Mouse (Mus musculus) liver, embryonic 13.5 days (tissue): ENCODE results near the gene Mpped2. TPM values are rescaled to one million over a fixed set of nuclear protein-coding genes. Genes with fewer than 3 reads are reported as not detected.

Experiments used
- ATAC-seq: fragments of 200-750 bp; cut with Nextera tagmentation; 2 replicates; pipeline ENCODE4 v1.8.0; 2017; ENCODE audit warnings: low read depth, mild to moderate bottlenecking, moderate number of reproducible peaks, moderate library complexity
- DNase-seq: peaks from one replicate; pipeline ENCODE4 v3.0.0; 2022
- H3K27ac ChIP-seq: fragments of 300-500 bp; sonication (generic); 2 replicates; pipeline ENCODE4 v1.5.1; 2015; ENCODE audit warnings: moderate library complexity, mild to moderate bottlenecking, inconsistent platforms
- H3K27me3 ChIP-seq: fragments of 300-500 bp; sonication (generic); 2 replicates; pipeline ENCODE4 v1.6.1; 2015; ENCODE audit warnings: mild to moderate bottlenecking, inconsistent platforms
- H3K36me3 ChIP-seq: fragments of 300-500 bp; sonication (generic); 2 replicates; pipeline ENCODE4 v1.6.1; 2015; ENCODE audit warnings: mild to moderate bottlenecking, inconsistent platforms
- H3K4me1 ChIP-seq: fragments of 300-500 bp; sonication (generic); replicated peaks from 2 replicates; pipeline ENCODE4 v1.6.1; 2015; ENCODE audit warnings: inconsistent platforms
- H3K4me2 ChIP-seq: fragments of 300-500 bp; sonication (generic); 2 replicates; pipeline ENCODE4 v1.6.1; 2015; ENCODE audit warnings: inconsistent platforms, mild to moderate bottlenecking, moderate library complexity
- H3K4me3 ChIP-seq: fragments of 300-500 bp; sonication (generic); replicated peaks from 2 replicates; pipeline ENCODE4 v1.5.1; 2015; ENCODE audit warnings: mild to moderate bottlenecking, inconsistent platforms
- H3K9ac ChIP-seq: fragments of 300-500 bp; sonication (generic); 2 replicates; pipeline ENCODE4 v1.6.1; 2015; ENCODE audit warnings: mild to moderate bottlenecking, inconsistent platforms
- H3K9me3 ChIP-seq: fragments of 300-500 bp; sonication (generic); replicated peaks from 2 replicates; pipeline ENCODE4 v1.6.1; 2016; ENCODE audit warnings: inconsistent platforms
- WGBS: fragments of 180-500 bp; shearing (Covaris S2); methylation state at CpG from one replicate; pipeline ENCODE4 v1.1.7; 2015; ENCODE audit not compliant: insufficient replicate concordance; 5-methylcytosine and 5-hydroxymethylcytosine counted together
- polyA plus RNA-seq: library from polyadenylated mRNA; unstranded; fragments of >200 nt; fragmentation: Nextera tagmentation; extraction: Ambion mirVana; gene quantifications from 2 replicates; pipeline ENCODE4 v1.2.1, GENCODE M21; 2015

Mpped2 gene
- polyA plus RNA-seq, 1 experiment from 2014 or later = 3.4 TPM

GRCm38 (mm10) chr2:106730608-106731007, 37.5 kb downstream of the Mpped2 start:
- ATAC-seq = no peak

GRCm38 (mm10) chr2:106731478-106731877, 38.4 kb downstream of the Mpped2 start:
- H3K4me1 ChIP-seq = peaks cover 45% of the 10 kb centered on the region
- 61% methylated on average over 4 of the region's 4 CpGs for WGBS
- no peak for ATAC-seq

More at GRCm38 (mm10) chr2:106730608-106731007, 37.5 kb downstream of the Mpped2 start:
- H3K4me2 ChIP-seq = no peak overlapping the region
- no peaks in the 10 kb centered on the region for H3K9me3 ChIP-seq
- no peaks in the 10 kb centered on the region for H3K27me3 ChIP-seq
- DNase-seq = no peak
- WGBS = 80% methylated on average over 8 of the region's 8 CpGs
- no peak overlapping the region for H3K4me3 ChIP-seq
- peaks cover 43% of the 10 kb centered on the region for H3K4me1 ChIP-seq
- no peak overlapping the region for H3K9ac ChIP-seq
- no peaks in the 10 kb centered on the region for H3K36me3 ChIP-seq
- no peak overlapping the region for H3K27ac ChIP-seq

GRCm38 (mm10) chr2:106732171-106732570, 39.1 kb downstream of the Mpped2 start:
- H3K36me3 ChIP-seq = no peaks in the 10 kb centered on the region
- ATAC-seq (peak; percentile 72), DNase-seq (no peak)
- 10% methylated on average over 3 of the region's 3 CpGs for WGBS
- no peaks in the 10 kb centered on the region for H3K27me3 ChIP-seq
- peaks cover 45% of the 10 kb centered on the region for H3K4me1 ChIP-seq
- H3K9me3 ChIP-seq = no peaks in the 10 kb centered on the region
- no peak overlapping the region for H3K4me2 ChIP-seq
- no peak overlapping the region for H3K4me3 ChIP-seq
- peak overlapping the region; percentile 51; the same call in 1 of the 2 replicates for H3K27ac ChIP-seq
- no peak overlapping the region for H3K9ac ChIP-seq

More at GRCm38 (mm10) chr2:106731478-106731877, 38.4 kb downstream of the Mpped2 start:
- H3K36me3 ChIP-seq = no peaks in the 10 kb centered on the region
- no peak overlapping the region for H3K4me3 ChIP-seq
- no peak overlapping the region for H3K27ac ChIP-seq
- DNase-seq = no peak
- no peak overlapping the region for H3K4me2 ChIP-seq
- no peaks in the 10 kb centered on the region for H3K27me3 ChIP-seq
- H3K9ac ChIP-seq = no peak overlapping the region
- H3K9me3 ChIP-seq = no peaks in the 10 kb centered on the region

DNA sequence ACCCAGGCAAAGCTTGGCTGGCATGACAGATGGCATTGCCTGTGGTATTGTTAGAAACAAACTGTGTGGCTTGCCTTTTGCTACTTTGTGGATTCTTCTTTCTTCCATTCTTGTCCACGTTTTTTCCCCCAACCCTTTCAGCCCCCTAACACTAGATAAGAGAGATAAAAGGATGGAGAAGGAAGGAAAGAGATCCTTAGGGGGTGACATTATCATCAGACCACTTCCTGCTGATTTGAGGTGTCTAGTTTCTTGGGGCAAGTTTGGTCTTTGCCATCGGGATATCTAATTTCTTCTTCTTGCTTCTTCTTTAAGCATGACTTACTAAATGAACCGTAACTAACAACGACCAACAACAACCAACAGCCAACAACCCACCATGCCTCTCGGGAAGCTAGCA, 40.3 kb downstream of the Mpped2 start:
- Histone ChIP-seq H3K9me3 (no peaks in the 10 kb centered on the region), H3K27me3 (no peaks in the 10 kb centered on the region), H3K9ac (no peak overlapping the region), H3K27ac (peak overlapping the region; percentile 51; the same call in 1 of the 2 replicates), H3K4me3 (no peak overlapping the region), H3K36me3 (no peaks in the 10 kb centered on the region), H3K4me1 (peaks cover 45% of the 10 kb centered on the region), H3K4me2 (no peak overlapping the region)
- ATAC-seq = no peak
- WGBS = 36% methylated on average over 5 of the region's 5 CpGs
- DNase-seq = no peak

GRCm38 (mm10) chr2:106734004-106734403, 40.9 kb downstream of the Mpped2 start:
- no peak overlapping the region for H3K9ac ChIP-seq
- H3K4me3 ChIP-seq = no peak overlapping the region
- DNase-seq (peak; percentile 27), ATAC-seq (peak; percentile 51)
- H3K27ac ChIP-seq = no peak overlapping the region
- H3K36me3 ChIP-seq = no peaks in the 10 kb centered on the region
- H3K4me2 ChIP-seq = no peak overlapping the region
- 33% methylated on average over 4 of the region's 4 CpGs for WGBS
- H3K4me1 ChIP-seq = peaks cover 45% of the 10 kb centered on the region
- no peaks in the 10 kb centered on the region for H3K9me3 ChIP-seq
- no peaks in the 10 kb centered on the region for H3K27me3 ChIP-seq

DNA sequence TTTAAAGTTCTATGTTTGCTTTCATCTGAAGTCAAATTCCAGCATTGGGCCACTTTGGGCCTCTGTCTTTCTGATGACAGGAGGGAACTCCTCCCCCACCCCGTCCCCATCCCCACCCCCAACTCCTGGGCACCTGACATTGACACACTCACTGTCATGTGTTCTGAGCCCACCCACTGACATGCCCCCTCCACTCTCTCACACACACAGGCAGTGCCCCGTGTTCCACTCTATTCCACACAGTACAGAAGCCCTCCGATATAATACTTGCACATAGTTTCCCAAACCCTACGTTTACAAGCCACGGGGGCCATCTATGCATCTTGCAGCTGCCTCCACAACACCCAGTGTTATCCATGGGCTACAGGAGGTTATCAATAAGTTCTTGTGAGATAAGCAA, 42.1 kb downstream of the Mpped2 start:
- ATAC-seq = peak; percentile 46; the same call in 1 of the 2 replicates
- WGBS = 36% methylated on average over 5 of the region's 5 CpGs

DNA sequence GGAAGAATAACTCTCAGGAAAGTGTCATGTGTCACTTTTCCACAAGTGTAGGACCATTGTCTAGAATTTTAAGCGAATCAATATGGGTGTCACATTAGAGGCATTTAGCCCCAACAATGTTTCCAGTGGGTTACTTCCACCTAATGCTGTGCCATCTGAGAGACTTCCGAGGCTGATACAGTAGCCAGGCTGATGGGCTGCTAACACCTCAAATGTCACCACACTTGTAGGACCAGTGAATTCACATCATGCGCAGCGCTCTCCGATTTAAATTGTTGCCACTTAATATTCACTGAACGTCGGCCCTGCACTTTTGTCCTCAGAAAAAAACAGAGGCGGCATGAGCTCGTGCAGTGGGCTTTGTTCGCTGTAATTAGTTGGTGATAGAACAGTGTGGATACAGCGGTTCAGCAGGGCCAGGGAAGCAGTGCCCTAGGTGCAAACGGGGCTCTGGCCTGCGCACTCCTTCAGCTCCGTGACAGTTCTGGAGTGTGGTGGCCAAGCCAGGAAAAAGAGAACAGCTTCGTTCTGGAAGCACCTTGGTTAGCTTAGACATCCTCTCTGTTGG, 42.8 kb downstream of the Mpped2 start:
- H3K27me3 ChIP-seq = no peaks in the 10 kb centered on the region
- no peak for ATAC-seq
- H3K27ac ChIP-seq = no peak overlapping the region
- no peak overlapping the region for H3K4me3 ChIP-seq
- WGBS = 74% methylated on average over 15 of the region's 15 CpGs
- no peak overlapping the region for H3K4me2 ChIP-seq
- no peaks in the 10 kb centered on the region for H3K9me3 ChIP-seq
- DNase-seq = no peak
- no peaks in the 10 kb centered on the region for H3K36me3 ChIP-seq
- H3K9ac ChIP-seq = no peak overlapping the region
- peaks cover 45% of the 10 kb centered on the region for H3K4me1 ChIP-seq

More for the DNA sequence above, 42.1 kb downstream of the Mpped2 start:
- no peak for DNase-seq
- Histone ChIP-seq H3K36me3 (no peaks in the 10 kb centered on the region), H3K4me2 (no peak overlapping the region), H3K27ac (no peak overlapping the region), H3K4me3 (no peak overlapping the region), H3K4me1 (peaks cover 45% of the 10 kb centered on the region), H3K9me3 (no peaks in the 10 kb centered on the region), H3K27me3 (no peaks in the 10 kb centered on the region), H3K9ac (no peak overlapping the region)

GRCm38 (mm10) chr2:106738951-106739350, 45.9 kb downstream of the Mpped2 start:
- H3K27me3 ChIP-seq = no peaks in the 10 kb centered on the region
- no peak overlapping the region for H3K4me3 ChIP-seq
- ATAC-seq (no peak), DNase-seq (no peak)
- H3K36me3 ChIP-seq = no peaks in the 10 kb centered on the region
- peaks cover 21% of the 10 kb centered on the region for H3K4me1 ChIP-seq
- no peak overlapping the region for H3K9ac ChIP-seq
- WGBS = 60% methylated on average over 5 of the region's 5 CpGs
- H3K9me3 ChIP-seq = no peaks in the 10 kb centered on the region
- no peak overlapping the region for H3K27ac ChIP-seq
- no peak overlapping the region for H3K4me2 ChIP-seq

DNA sequence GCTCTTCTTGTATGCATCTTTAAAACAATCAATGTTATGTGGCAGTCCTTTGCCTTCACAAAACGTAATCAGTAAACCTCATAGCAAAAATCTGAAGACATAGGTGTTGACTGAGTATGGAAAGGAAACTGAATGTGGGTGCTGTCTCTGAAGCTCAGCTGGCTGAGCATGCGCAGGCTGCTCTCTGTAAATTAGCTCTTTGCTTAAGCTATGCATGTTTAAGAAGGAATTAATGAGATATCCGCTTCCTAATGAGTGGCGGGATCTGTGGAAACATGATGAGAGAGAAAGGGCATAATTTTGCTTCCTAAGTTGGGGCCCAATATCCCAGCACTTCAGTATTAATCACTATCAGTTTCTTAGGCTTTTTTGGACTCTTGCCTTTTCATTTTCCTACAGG, 51.0 kb downstream of the Mpped2 start:
- no peak for DNase-seq
- WGBS = 78% methylated on average over 4 of the region's 4 CpGs

GRCm38 (mm10) chr2:106744601-106745000, 51.5 kb downstream of the Mpped2 start:
- H3K9ac ChIP-seq = no peak overlapping the region

More for the DNA sequence above, 51.0 kb downstream of the Mpped2 start:
- Histone ChIP-seq H3K36me3 (no peaks in the 10 kb centered on the region), H3K9me3 (no peaks in the 10 kb centered on the region), H3K4me1 (peaks cover 6% of the 10 kb centered on the region; the same call in 1 of the 2 replicates), H3K4me2 (no peak overlapping the region), H3K27me3 (no peaks in the 10 kb centered on the region), H3K27ac (no peak overlapping the region), H3K4me3 (no peak overlapping the region), H3K9ac (no peak overlapping the region)
- ATAC-seq = no peak

DNA sequence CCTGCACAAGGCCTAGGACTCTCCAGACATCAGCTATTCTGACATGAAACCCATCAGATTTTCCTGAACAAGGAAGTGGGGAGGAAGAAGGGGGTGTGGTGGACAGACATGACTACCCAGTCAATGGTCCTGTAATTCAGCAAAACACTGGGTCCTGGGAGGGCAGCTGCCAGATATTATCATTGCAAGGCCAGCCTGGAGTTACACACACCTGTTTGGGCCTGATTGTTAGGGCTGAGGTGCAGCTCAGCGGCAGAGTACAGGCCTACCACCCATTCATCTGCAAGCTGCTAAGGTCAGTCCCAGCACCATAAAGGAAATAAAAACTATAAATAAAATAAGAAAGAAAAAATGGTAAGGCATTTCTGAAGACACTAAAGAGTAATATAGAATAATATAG, 52.3 kb downstream of the Mpped2 start:
- no peak overlapping the region for H3K4me3 ChIP-seq
- H3K9ac ChIP-seq = no peak overlapping the region
- no peaks in the 10 kb centered on the region for H3K9me3 ChIP-seq
- H3K27me3 ChIP-seq = no peaks in the 10 kb centered on the region
- H3K4me2 ChIP-seq = no peak overlapping the region
- H3K27ac ChIP-seq = no peak overlapping the region
- 34% methylated on average over 1 of the region's 1 CpGs for WGBS
- H3K36me3 ChIP-seq = no peaks in the 10 kb centered on the region
- ATAC-seq = no peak
- no peak for DNase-seq
- H3K4me1 ChIP-seq = peaks cover 6% of the 10 kb centered on the region; the same call in 1 of the 2 replicates

More at GRCm38 (mm10) chr2:106744601-106745000, 51.5 kb downstream of the Mpped2 start:
- Histone ChIP-seq H3K27ac (no peak overlapping the region), H3K9me3 (no peaks in the 10 kb centered on the region), H3K4me3 (no peak overlapping the region), H3K4me1 (peaks cover 6% of the 10 kb centered on the region; the same call in 1 of the 2 replicates), H3K27me3 (no peaks in the 10 kb centered on the region), H3K36me3 (no peaks in the 10 kb centered on the region), H3K4me2 (no peak overlapping the region)
- ATAC-seq (no peak), DNase-seq (no peak)
- WGBS = 78% methylated on average over 14 of the region's 14 CpGs

DNA sequence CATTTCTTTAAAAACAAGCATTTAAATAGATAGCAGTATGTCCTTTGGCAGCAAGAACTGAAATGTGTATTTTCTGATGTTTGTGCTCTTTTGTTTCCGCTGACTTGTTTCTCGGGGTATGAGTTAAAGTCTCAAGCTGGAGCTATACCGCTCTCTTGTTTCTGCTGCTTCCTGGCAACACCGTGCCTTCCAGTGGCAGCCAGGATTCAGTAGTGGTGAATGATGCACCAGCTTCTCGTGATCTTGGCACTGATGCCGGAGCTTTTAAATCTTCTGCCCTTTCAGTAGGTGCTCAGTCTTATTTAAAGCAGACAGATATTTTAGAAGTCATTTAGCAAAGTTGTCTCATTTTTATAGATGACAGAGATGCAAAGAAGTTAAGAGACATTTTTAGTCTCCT, 53.1 kb downstream of the Mpped2 start:
- no peaks in the 10 kb centered on the region for H3K36me3 ChIP-seq
- WGBS = 82% methylated on average over 6 of the region's 6 CpGs
- no peaks in the 10 kb centered on the region for H3K27me3 ChIP-seq
- peaks cover 6% of the 10 kb centered on the region; the same call in 1 of the 2 replicates for H3K4me1 ChIP-seq
- no peak overlapping the region for H3K27ac ChIP-seq
- H3K4me3 ChIP-seq = no peak overlapping the region
- no peak overlapping the region for H3K4me2 ChIP-seq
- no peak overlapping the region for H3K9ac ChIP-seq
- H3K9me3 ChIP-seq = no peaks in the 10 kb centered on the region
- ATAC-seq = no peak
- no peak for DNase-seq
